Mouse (Mus musculus): ENCODE measurements at regions not wholly inside any gene's neighbourhood (a gene's known extent, or its start where the extent isn't known, plus 50 kb on each side); places are given as distances from the start of the nearest gene placed in this dataset.

- no peak for TF ChIP-seq GATA1 (IDR thresholded peaks at IDR 0.05; ENCODE audit: low read length)
- no peak for TF ChIP-seq TAL1 (IDR thresholded peaks at IDR 0.05; ENCODE audit: low read length)
Observed at GRCm38 (mm10) chr5:64586316-64586715, 216.9 kb upstream of the Klf3 start.

All from erythroblast, embryonic 14.5 days (primary cell).